Comparison of ENCODE assay signal across 14 mouse cellular contexts in the genomic region with DNA sequence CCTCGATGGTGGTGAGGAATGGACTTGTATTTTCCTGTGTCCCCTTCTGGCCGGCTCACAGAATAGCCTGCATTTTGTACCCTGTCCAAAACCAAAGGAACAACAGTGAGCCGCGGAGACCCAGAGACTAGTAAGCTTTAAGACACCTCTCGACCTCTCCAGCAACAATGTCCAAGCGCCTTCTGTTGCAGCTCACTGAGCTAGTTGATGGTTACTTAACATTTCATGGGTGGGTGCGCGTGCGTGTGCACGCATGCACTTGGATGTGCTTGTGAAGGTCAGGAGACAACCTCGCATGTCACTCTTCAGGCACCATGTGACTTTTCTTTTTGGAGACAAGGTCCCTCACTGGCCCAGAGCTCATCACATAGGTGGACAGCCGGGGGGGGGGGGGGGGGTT. TPM values are rescaled to one million over a fixed set of nuclear protein-coding genes. Genes with fewer than 3 reads are reported as not detected.
DNase-seq lines count a peak whose midpoint lies in the region; ATAC-seq lines count a peak whose summit lies in the region.
"Had no signal": no experiment of that assay in that cellular context is flagged by ENCODE, and none has a peak within 500 bp of the region (broad histone marks: within the 10 kb centered on the region; RNA-seq: fewer than 3 reads in every experiment).

No protein-coding gene starts in this region.

- ATAC-seq in kidney, embryonic 16.5 days (ENCODE audit: low FRiP score, low TSS enrichment): no peak
- ATAC-seq: forebrain, embryonic 16.5 days had no signal

- no peak overlapping the region for H3K9ac ChIP-seq in kidney, embryonic 16.5 days (replicated peaks; ENCODE audit: low read length)
- H3K9ac ChIP-seq: limb, embryonic 15.5 days; stomach, embryonic 15.5 days had no signal

- H3K27me3 ChIP-seq in kidney, embryonic 16.5 days (ENCODE audit: insufficient read depth, low read length): no peaks in the 10 kb centered on the region
- H3K27me3 ChIP-seq: limb, embryonic 15.5 days; stomach, embryonic 15.5 days had no signal

- no peak overlapping the region for H3K27ac ChIP-seq in kidney, embryonic 16.5 days (ENCODE audit: low read length)
- H3K27ac ChIP-seq: limb, embryonic 15.5 days; stomach, embryonic 15.5 days had no signal

- 87% methylated on average over 12 of the region's 12 CpGs for WGBS in kidney, embryonic 16.5 days

- H3K4me3 ChIP-seq in kidney, embryonic 16.5 days (ENCODE audit: low read length): no peak overlapping the region
- H3K4me3 ChIP-seq: limb, embryonic 15.5 days; megakaryocyte, embryonic 14.5 days; stomach, embryonic 15.5 days had no signal

- H3K9me3 ChIP-seq in kidney, embryonic 16.5 days (ENCODE audit: low read length): no peaks in the 10 kb centered on the region
- H3K9me3 ChIP-seq: limb, embryonic 15.5 days; megakaryocyte, embryonic 14.5 days; stomach, embryonic 15.5 days had no signal

- peaks cover 32% of the 10 kb centered on the region; the same call in 1 of the 2 replicates for H3K36me3 ChIP-seq in kidney, embryonic 16.5 days (ENCODE audit: insufficient read depth, low read length)

- peak; percentile 17 for DNase-seq in cerebellum, adult 11-12 months
- no peak for DNase-seq in cerebellum, adult 11 months
- peak; percentile 79 for DNase-seq in kidney, adult 11 months
- peak; percentile 15 to 23 for DNase-seq in right cerebral cortex, postnatal 10 days (ENCODE audit: low spot score in 2 of 2)
- no peak for DNase-seq in right cerebral cortex, adult 18-20 months
- DNase-seq in testis, postnatal 14 days (ENCODE audit: low spot score): peak; percentile 1
- no peak for DNase-seq in neural tube, embryonic 10.5 days (ENCODE audit: extremely low spot score, low spot score)
- DNase-seq: heart, adult 18-20 months; lung, adult 2 months had no signal

- H3K4me1 ChIP-seq in kidney, embryonic 16.5 days (ENCODE audit: insufficient read depth, low read length): peaks cover 27% of the 10 kb centered on the region

- no peak overlapping the region for H3K4me2 ChIP-seq in kidney, embryonic 16.5 days (replicated peaks; ENCODE audit: low read depth, low read length)
- H3K4me2 ChIP-seq: limb, embryonic 15.5 days; stomach, embryonic 15.5 days had no signal

RNA-seq across cellular contexts. Expression of a gene that starts 47.0 kb away (rescaled TPM):
- 8.9 and 9.4 TPM in 2 replicates for polyA plus RNA-seq in kidney, embryonic 16.5 days (2015; fragmentation: Nextera tagmentation; extraction: Ambion mirVana)

Comparison
In these comparisons a context has a peak if more than half of its experiments do, and no peak if none do; other contexts are left out.
1. DNase-seq: peak in cerebellum, adult 11-12 months (single experiment), kidney, adult 11 months (single experiment), right cerebral cortex, postnatal 10 days (2 of 2) and testis, postnatal 14 days (single experiment); none in cerebellum, adult 11 months (single experiment), right cerebral cortex, adult 18-20 months (single experiment) and neural tube, embryonic 10.5 days (single experiment).